Mouse (Mus musculus): ENCODE results near the gene Fam222b. TPM values are rescaled to one million over a fixed set of nuclear protein-coding genes. Genes with fewer than 3 reads are reported as not detected.

The Fam222b gene
- polyA plus RNA-seq, 1 experiment from 2014 or later = 21.8 TPM

GRCm38 (mm10) chr11:78067566-78067965, 26.9 kb upstream of the Fam222b start:
- H3K27ac ChIP-seq (ENCODE audit: low read depth, low read length) = no peak overlapping the region
- H3K4me2 ChIP-seq (ENCODE audit: low read length) = no peak overlapping the region
- peaks cover 5% of the 10 kb centered on the region; the same call in 1 of the 2 replicates for H3K36me3 ChIP-seq (ENCODE audit: control insufficient read depth, insufficient read depth, low read length)
- H3K4me1 ChIP-seq (ENCODE audit: control insufficient read depth, insufficient read depth, low read depth, low read length) = no peaks in the 10 kb centered on the region
- WGBS = 77% methylated on average over 5 of the region's 5 CpGs
- no peak overlapping the region for H3K9ac ChIP-seq (ENCODE audit: low read depth, low read length)
- no peak for ATAC-seq
- no peaks in the 10 kb centered on the region for H3K9me3 ChIP-seq (ENCODE audit: control insufficient read depth, low read length)
- H3K4me3 ChIP-seq (ENCODE audit: low read length) = no peak overlapping the region
- H3K27me3 ChIP-seq (replicated peaks; ENCODE audit: control insufficient read depth, insufficient read depth, low read length) = no peaks in the 10 kb centered on the region

DNA sequence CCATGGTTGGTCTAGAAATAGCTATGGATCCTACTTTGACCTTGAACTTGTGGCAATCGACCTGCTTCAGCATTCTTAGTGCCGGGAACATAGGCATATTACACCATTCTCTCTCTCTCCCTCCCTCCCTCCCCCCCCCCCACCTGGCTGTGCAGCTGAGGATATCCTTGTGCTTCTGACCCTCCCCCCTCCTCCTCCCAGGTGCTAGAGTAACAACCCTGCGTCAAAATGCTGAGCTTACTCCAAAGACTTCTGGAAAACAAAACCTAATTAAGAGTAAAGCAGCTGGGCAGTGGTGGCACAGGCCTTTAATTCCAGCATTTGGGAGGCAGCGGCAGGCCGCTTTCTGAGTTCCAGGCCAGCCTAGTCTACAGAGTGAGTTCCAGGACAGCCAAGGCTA, 25.3 kb upstream of the Fam222b start:
- H3K9ac ChIP-seq (ENCODE audit: low read depth, low read length) = no peak overlapping the region
- no peaks in the 10 kb centered on the region for H3K4me1 ChIP-seq (ENCODE audit: control insufficient read depth, insufficient read depth, low read depth, low read length)
- H3K27me3 ChIP-seq (replicated peaks; ENCODE audit: control insufficient read depth, insufficient read depth, low read length) = no peaks in the 10 kb centered on the region
- peaks cover 15% of the 10 kb centered on the region for H3K36me3 ChIP-seq (ENCODE audit: control insufficient read depth, insufficient read depth, low read length)
- H3K27ac ChIP-seq (ENCODE audit: low read depth, low read length) = no peak overlapping the region
- no peak overlapping the region for H3K4me3 ChIP-seq (ENCODE audit: low read length)
- H3K4me2 ChIP-seq (ENCODE audit: low read length) = no peak overlapping the region
- no peaks in the 10 kb centered on the region for H3K9me3 ChIP-seq (ENCODE audit: control insufficient read depth, low read length)
- WGBS = 81% methylated on average over 5 of the region's 5 CpGs
- ATAC-seq = no peak

GRCm38 (mm10) chr11:78069646-78070045, 24.8 kb upstream of the Fam222b start:
- no peaks in the 10 kb centered on the region for H3K4me1 ChIP-seq (ENCODE audit: control insufficient read depth, insufficient read depth, low read depth, low read length)
- no peak overlapping the region for H3K4me2 ChIP-seq (ENCODE audit: low read length)
- WGBS = 85% methylated on average over 6 of the region's 6 CpGs
- H3K9me3 ChIP-seq (ENCODE audit: control insufficient read depth, low read length) = no peaks in the 10 kb centered on the region
- no peak overlapping the region for H3K27ac ChIP-seq (ENCODE audit: low read depth, low read length)
- no peak for ATAC-seq
- peaks cover 19% of the 10 kb centered on the region for H3K36me3 ChIP-seq (ENCODE audit: control insufficient read depth, insufficient read depth, low read length)
- H3K9ac ChIP-seq (ENCODE audit: low read depth, low read length) = no peak overlapping the region
- no peaks in the 10 kb centered on the region for H3K27me3 ChIP-seq (replicated peaks; ENCODE audit: control insufficient read depth, insufficient read depth, low read length)
- no peak overlapping the region for H3K4me3 ChIP-seq (ENCODE audit: low read length)

DNA sequence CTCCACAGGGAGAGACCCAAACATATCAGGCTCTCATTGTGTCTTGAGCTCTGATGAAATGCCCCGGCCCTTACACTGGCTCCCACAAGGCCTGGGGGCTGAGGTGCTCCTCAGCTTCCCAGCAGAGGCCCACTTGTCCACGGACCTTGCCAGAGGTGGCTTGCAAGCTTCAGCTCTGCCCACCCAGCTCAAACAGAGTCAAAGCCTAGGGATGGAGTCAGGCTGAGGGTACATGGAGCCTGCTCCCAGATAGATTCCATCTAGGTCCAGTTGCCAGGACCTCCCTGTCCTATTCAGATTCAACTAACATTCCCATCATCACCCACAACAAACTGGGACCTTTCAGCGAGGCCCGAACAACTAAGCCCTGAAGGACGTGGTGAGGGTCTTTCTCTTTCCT, 22.5 kb upstream of the Fam222b start:
- no peaks in the 10 kb centered on the region for H3K9me3 ChIP-seq (ENCODE audit: control insufficient read depth, low read length)

GRCm38 (mm10) chr11:78072425-78073130, 21.9 kb upstream of the Fam222b start:
- H3K36me3 ChIP-seq (ENCODE audit: control insufficient read depth, insufficient read depth, low read length) = peaks cover 34% of the 10 kb centered on the region
- WGBS = 29% methylated on average over 6 of the region's 6 CpGs
- no peak for ATAC-seq

More for the DNA sequence above, 22.5 kb upstream of the Fam222b start:
- Histone ChIP-seq H3K27me3 (replicated peaks; ENCODE audit: control insufficient read depth, insufficient read depth, low read length) (no peaks in the 10 kb centered on the region), H3K4me3 (ENCODE audit: low read length) (no peak overlapping the region), H3K36me3 (ENCODE audit: control insufficient read depth, insufficient read depth, low read length) (peaks cover 33% of the 10 kb centered on the region), H3K4me1 (ENCODE audit: control insufficient read depth, insufficient read depth, low read depth, low read length) (no peaks in the 10 kb centered on the region), H3K4me2 (ENCODE audit: low read length) (no peak overlapping the region), H3K27ac (ENCODE audit: low read depth, low read length) (no peak overlapping the region), H3K9ac (ENCODE audit: low read depth, low read length) (no peak overlapping the region)
- 83% methylated on average over 5 of the region's 5 CpGs for WGBS
- ATAC-seq = no peak

GRCm38 (mm10) chr11:78073577-78074276, 20.7 kb upstream of the Fam222b start:
- no peak overlapping the region for H3K4me3 ChIP-seq (ENCODE audit: low read length)
- H3K4me2 ChIP-seq (ENCODE audit: low read length) = no peak overlapping the region
- no peaks in the 10 kb centered on the region for H3K27me3 ChIP-seq (replicated peaks; ENCODE audit: control insufficient read depth, insufficient read depth, low read length)
- no peak overlapping the region for H3K27ac ChIP-seq (ENCODE audit: low read depth, low read length)
- ATAC-seq = no peak
- peaks cover 34% of the 10 kb centered on the region for H3K36me3 ChIP-seq (ENCODE audit: control insufficient read depth, insufficient read depth, low read length)
- no peak overlapping the region for H3K9ac ChIP-seq (ENCODE audit: low read depth, low read length)
- H3K4me1 ChIP-seq (ENCODE audit: control insufficient read depth, insufficient read depth, low read depth, low read length) = no peaks in the 10 kb centered on the region; the same call in 1 of the 2 replicates
- no peaks in the 10 kb centered on the region for H3K9me3 ChIP-seq (ENCODE audit: control insufficient read depth, low read length)
- 90% methylated on average over 9 of the region's 9 CpGs for WGBS

More at GRCm38 (mm10) chr11:78072425-78073130, 21.9 kb upstream of the Fam222b start:
- Histone ChIP-seq H3K4me2 (ENCODE audit: low read length) (no peak overlapping the region), H3K27ac (ENCODE audit: low read depth, low read length) (no peak overlapping the region), H3K4me3 (ENCODE audit: low read length) (no peak overlapping the region), H3K4me1 (ENCODE audit: control insufficient read depth, insufficient read depth, low read depth, low read length) (no peaks in the 10 kb centered on the region), H3K27me3 (replicated peaks; ENCODE audit: control insufficient read depth, insufficient read depth, low read length) (no peaks in the 10 kb centered on the region), H3K9ac (ENCODE audit: low read depth, low read length) (no peak overlapping the region), H3K9me3 (ENCODE audit: control insufficient read depth, low read length) (no peaks in the 10 kb centered on the region)

DNA sequence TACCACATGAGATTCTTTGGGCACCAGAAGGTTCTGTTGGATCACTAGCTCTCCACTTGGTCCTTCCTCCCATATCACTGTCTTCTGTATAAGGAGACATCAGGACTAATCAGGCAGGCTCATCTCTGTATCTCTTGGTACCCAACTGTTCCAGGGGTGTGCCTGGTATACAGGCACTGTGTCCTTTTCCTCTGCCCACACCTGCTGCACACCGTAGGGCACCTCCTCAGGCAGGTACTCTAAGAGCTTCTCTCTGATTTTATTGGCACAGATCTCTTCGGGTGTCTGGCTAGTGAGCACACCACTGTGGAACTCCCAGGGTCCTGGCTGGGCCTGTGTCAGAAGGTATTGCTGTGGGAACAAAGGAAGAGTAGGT, 20.2 kb upstream of the Fam222b start:
- peaks cover 5% of the 10 kb centered on the region for H3K4me1 ChIP-seq (ENCODE audit: control insufficient read depth, insufficient read depth, low read depth, low read length)
- H3K27me3 ChIP-seq (replicated peaks; ENCODE audit: control insufficient read depth, insufficient read depth, low read length) = no peaks in the 10 kb centered on the region
- no peak overlapping the region for H3K27ac ChIP-seq (ENCODE audit: low read depth, low read length)
- ATAC-seq = no peak
- peaks cover 34% of the 10 kb centered on the region for H3K36me3 ChIP-seq (ENCODE audit: control insufficient read depth, insufficient read depth, low read length)
- H3K4me3 ChIP-seq (ENCODE audit: low read length) = no peak overlapping the region
- 95% methylated on average over 2 of the region's 2 CpGs for WGBS
- H3K9me3 ChIP-seq (ENCODE audit: control insufficient read depth, low read length) = no peaks in the 10 kb centered on the region
- no peak overlapping the region for H3K4me2 ChIP-seq (ENCODE audit: low read length)
- H3K9ac ChIP-seq (ENCODE audit: low read depth, low read length) = no peak overlapping the region

DNA sequence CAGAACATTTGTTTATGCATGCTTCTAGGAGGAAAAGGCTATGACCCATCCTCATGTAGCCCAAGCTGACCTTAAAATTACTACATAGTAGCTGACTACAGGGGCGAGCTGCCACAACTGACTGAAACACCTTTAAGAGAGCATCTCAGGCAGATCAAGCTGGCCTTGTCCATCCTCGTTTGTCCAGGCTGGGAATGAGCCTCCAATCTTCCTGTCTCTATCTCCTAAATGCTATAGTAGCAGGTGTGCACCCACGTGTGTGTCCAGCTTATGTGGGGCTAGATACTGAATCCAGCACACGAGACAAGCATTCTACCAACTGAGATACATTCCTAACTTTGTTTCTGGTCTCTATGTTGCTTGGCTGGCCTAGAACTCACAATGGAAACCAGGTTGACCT, 19.8 kb upstream of the Fam222b start:
- Histone ChIP-seq H3K27ac (ENCODE audit: low read depth, low read length) (no peak overlapping the region), H3K4me1 (ENCODE audit: control insufficient read depth, insufficient read depth, low read depth, low read length) (peaks cover 8% of the 10 kb centered on the region), H3K36me3 (ENCODE audit: control insufficient read depth, insufficient read depth, low read length) (peaks cover 34% of the 10 kb centered on the region), H3K27me3 (replicated peaks; ENCODE audit: control insufficient read depth, insufficient read depth, low read length) (no peaks in the 10 kb centered on the region), H3K4me2 (ENCODE audit: low read length) (no peak overlapping the region), H3K9ac (ENCODE audit: low read depth, low read length) (no peak overlapping the region), H3K4me3 (ENCODE audit: low read length) (no peak overlapping the region), H3K9me3 (ENCODE audit: control insufficient read depth, low read length) (no peaks in the 10 kb centered on the region)
- 96% methylated on average over 4 of the region's 4 CpGs for WGBS
- ATAC-seq = no peak
